Mouse (Mus musculus) CD8-positive naive resting alpha-beta T cell, adult 2 months (primary cell): Measurements from ENCODE around the gene Gkn2.

Experiments used
- DNase-seq, 2 experiments: peaks; one replicate each; pipeline ENCODE4 v3.0.0; 2022; ENCODE audit warnings: low read depth in 2 of 2, low spot score in 2 of 2

Gkn2 gene

DNA sequence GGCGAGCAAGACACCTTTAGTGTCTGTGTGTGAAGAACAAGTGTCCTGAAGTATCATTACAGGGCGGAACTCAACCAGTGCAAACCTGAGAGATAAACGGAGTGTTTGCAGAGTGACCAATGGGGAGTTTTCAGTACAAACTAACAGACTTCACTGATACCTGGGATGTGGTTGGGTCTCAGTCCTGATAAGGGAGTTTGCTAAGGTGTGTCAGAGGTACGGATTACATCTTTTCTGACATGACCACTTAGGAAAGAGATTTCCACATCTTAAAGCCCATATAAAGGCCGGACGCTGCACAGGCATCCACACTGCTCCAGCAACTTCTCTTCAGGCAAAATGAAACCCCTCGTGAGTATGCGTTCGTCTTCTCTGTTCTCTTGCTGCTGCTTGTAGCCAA is at the start of gene Gkn2:
Gene Gkn2, plus strand, starts transcription at position 301 of the 400 bp plus-strand sequence.
- no peak for DNase-seq

DNA sequence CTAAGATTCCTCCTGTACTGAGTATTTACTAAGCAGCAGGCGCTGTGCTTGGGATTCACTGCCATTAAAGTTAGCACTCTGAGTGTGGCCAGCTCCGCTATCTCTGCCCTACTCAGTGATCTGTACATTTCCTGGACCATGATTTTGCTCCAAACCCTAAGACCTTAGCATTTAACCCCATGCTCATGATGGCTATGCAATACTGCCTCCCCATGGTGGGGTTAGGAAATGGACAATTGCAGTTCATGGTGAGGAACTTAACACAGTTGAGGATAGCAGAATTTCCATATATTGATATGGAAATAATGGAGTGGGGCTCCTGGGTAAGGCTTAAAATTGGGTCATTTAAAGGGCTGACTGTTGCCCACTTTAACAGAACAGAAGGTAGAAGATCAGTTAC is 49.8 kb upstream of the Gkn2 start:
- peak; percentile 25 to 51 for DNase-seq

GRCm38 (mm10) chr6:87326932-87327331 is 46.2 kb upstream of the Gkn2 start:
- no peak for DNase-seq

- DNase-seq: no peak
Measured at GRCm38 (mm10) chr6:87328265-87329173, 44.6 kb upstream of the Gkn2 start.

DNA sequence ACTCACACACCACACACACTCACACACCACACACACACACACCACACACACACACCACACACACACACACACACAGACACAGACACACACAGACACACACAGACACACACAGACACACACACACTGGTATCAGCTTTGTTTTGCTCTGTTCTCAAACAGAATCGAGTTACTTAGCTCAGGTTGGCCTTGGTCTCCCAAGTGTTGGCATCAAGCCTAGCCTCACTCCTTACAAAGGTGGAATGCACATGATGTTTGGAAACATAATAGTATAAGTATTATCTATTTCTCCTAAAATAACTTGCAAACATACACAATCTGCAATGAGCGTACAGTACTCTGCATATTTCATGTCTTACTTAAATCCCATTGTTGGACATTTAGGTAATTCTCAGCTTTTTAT is 40.8 kb upstream of the Gkn2 start:
- DNase-seq: no peak

- DNase-seq: no peak
Measured at GRCm38 (mm10) chr6:87334361-87335090, 38.6 kb upstream of the Gkn2 start.

GRCm38 (mm10) chr6:87335091-87335934 is 37.8 kb upstream of the Gkn2 start, which contains the start of gene Antxr1:
Gene Antxr1 (minus strand): TSS chr6:87335821.
- DNase-seq: peak; percentile 1 to 32

- DNase-seq: no peak
Measured at GRCm38 (mm10) chr6:87335935-87336295, 37.2 kb upstream of the Gkn2 start.

GRCm38 (mm10) chr6:87350829-87351228 is 22.3 kb upstream of the Gkn2 start, which contains the start of gene Gkn1:
Gene Gkn1 (minus strand): TSS chr6:87350942.
- no peak for DNase-seq

GRCm38 (mm10) chr6:87354441-87354840 is 18.7 kb upstream of the Gkn2 start:
- no peak for DNase-seq

GRCm38 (mm10) chr6:87369223-87369622 is 3.9 kb upstream of the Gkn2 start:
- DNase-seq: no peak

DNA sequence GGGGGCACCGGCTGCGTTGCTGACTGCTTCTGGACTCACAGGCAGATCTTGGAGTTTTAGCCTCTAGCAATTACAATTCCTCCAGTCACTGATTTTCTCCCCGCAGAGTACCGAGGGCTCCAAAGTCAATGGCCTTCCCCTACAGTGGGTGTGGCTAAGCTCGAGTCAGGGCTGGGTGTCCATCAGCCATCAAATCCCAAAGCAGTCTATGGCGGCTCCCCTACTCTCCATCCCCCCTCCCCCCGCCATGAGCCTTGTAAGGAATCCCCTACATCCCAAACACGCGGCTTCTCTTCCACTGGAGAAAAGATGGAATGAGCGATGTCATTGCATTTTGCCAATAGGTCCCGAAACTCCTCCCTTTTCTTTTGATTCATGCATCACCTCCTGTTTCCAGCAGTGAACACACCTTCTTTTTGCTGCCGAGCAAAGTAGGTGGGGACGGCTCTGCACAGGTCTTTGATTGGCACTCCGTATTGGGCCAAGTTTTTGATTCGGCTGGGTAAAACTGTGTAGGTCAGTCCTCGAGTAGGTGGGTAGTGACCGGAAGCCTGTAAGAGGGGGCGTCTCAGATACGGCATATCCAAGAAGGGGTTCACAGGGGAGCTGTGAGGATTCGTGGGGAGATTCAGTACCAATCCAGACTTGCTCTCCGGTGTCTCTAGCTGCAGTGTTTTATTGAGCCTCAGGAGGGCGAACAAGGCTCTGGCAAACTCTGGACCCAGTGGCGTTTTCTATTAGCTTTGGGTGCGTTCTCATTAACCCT is 11.0 kb downstream of the Gkn2 start:
- DNase-seq: no peak

DNA sequence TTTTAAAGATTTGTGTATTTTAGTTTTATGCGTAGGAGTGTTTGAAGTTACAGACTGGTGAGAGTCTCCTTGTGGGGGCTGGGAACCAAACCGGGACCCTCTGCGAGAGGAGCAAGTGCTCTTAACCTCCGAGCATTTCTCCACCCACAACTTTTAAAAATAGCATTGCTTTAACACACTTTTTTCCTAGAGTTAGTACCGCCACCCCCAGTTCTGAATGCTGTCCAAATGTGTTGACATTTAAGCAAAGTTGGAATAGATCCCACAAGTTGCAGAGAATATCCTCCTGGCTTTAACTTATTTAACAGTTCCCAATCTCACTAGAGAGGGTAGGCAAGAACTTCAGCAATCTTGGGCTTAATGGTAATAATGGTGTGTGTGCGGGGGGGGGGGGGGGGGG is 11.6 kb downstream of the Gkn2 start:
- DNase-seq: no peak

DNA sequence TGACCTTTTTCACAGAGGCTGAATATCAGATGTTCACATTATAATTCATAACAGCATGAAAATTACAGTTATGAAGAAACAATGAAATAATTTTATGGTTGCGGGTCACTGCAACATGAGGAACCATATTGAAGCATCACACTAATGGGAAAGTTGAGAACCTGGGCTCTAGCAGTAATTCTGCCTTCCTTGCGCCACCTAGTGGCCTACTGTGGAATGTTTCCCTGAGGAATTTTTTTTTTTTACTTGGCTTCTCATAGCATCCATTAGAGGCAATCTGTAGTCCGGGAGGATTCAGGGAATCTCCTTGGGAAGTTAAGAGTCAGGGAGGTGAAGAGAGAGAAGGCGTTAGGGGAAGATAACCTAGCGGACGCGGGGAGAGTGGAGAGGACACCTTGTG is 13.0 kb downstream of the Gkn2 start:
- DNase-seq: peak in 1 of 2 experiments; percentile 49

DNA sequence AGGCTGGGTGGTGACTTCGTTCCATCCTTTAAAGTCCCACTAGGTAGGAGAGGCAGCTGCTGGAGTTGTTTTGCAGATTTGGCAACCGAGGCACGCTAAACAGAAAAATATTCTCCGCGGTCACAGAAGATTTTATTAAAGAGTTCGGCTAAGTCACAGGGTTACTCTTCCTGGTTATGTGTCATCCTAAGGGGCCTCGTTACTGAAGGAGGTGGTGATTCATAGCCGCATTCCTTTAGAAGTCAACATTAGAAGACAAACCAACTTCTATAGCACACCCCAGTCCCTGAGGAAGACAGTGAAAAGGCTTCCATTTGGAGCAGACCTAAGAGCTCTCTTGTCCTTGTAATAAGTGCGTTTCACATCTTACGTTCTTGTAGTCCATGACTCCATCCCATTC is 13.5 kb downstream of the Gkn2 start:
- no peak for DNase-seq

DNA sequence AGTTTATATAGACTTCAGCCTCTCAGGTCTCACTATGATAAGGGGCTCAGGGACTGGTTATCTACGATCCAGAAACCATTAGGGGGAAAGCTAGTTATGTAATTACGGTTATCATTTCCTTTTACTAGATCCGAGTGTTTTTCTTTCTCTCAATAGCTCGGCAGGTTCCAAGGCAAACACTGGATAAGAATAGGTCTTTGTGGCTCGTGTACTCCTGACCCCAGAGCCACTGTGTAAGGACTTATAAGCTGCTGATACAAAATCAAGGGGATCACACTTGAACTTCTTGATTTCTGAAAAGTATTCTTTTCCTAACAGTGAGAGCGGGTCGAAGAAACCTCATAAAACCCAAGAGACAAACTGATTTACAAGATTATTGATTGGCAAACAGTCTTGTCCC is 15.7 kb downstream of the Gkn2 start, which contains the start of gene Gkn3:
Gene Gkn3, minus strand, starts transcription at position 59 of the 400 bp plus-strand sequence.
- no peak for DNase-seq

GRCm38 (mm10) chr6:87389455-87389989 is 16.4 kb downstream of the Gkn2 start:
- no peak for DNase-seq

GRCm38 (mm10) chr6:87393466-87394205 is 20.5 kb downstream of the Gkn2 start:
- no peak for DNase-seq

DNA sequence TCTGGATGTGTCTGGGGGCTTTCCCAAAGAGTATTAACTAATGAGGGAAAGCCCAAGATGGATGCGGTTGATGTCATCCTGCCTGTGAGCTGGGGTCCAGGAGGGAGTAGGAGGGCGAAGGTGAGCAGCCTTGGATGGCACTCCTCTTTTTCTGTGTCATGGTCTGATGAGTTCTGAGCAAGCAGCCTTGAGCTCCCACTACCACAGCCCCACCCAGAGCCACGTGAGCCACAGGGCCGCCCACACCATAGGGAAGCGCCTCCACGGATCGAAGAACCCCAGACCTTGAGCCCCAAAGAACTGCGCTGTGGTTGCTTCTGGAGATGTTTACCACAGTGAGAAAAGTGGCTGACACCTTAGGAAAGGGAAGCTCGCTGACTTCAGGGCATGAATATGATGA is 21.6 kb downstream of the Gkn2 start:
- DNase-seq: peak in 1 of 2 experiments; percentile 44
